Mouse (Mus musculus): Measurements from ENCODE around the gene Rpl12.

DNA sequence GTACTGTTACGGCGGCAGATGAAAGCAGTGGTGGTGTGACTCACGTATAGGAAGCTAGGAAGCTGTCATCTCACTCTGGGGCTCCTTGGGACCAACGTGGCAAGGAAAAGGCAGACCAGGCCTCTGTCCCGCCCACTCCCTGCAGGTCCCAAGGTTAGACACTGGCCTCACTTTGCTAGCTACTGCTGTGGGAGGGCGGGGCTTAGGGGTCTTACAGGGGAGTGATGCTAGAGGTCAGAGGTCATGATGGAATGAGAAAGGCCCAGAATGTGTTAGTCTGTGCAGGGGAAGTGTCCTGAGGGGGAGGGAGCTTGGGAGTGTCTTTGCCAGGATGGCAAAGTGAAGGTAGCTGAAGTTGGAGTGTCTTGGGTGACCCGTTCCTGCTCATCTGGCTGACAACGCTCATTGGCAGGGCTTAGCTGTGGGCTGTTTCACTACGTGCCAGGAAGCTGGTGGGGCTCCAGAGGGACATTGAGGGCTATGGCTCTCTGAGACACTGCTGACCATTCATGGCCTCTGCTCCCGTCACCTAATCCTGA lies 37.0 kb upstream of the Rpl12 start:
- no peak for TF ChIP-seq POLR2A (IDR thresholded peaks at IDR 0.05; ENCODE audit: borderline replicate concordance, insufficient read depth, low read length)
- TF ChIP-seq CTCF (IDR thresholded peaks at IDR 0.05; ENCODE audit: borderline replicate concordance, insufficient read depth, low read depth, low read length) = no peak
